Mouse (Mus musculus) liver, adult 2 months (tissue): ENCODE measurements around the gene Cd9.

ENCODE experiments used
- CTCF ChIP-seq: fragments of 200-500 bp; IDR thresholded peaks from 2 replicates; pipeline ENCODE4 v1.5.1; 2011; ENCODE audit warnings: low read depth, low read length, control low read depth
- POLR2A ChIP-seq: fragments of 200-500 bp; IDR thresholded peaks from 2 replicates; pipeline ENCODE4 v1.6.1; 2011; ENCODE audit warnings: low read length, control low read depth; ENCODE audit not compliant: insufficient read depth; ENCODE audit errors: extremely low read depth

DNA sequence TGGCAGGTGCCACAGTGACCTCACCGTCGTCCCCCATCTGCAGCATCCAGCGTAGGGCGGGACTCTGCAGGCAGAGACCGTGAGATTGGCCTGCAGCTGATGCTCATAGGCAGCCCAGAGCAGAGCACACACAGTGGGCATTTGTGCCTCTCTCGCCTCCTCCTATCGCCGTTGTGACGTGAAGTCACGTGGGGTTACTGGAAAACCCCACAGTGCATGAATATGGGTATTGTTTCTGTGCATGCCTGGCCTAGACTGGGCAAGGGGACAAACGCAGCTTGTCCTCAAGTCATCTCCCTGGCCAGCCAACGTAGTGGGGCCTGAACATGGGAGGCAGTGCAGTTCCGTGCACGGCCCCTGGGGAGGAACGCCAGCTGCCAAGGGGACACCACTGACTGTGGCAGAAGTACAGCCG lies 27.3 kb downstream of the Cd9 start:
- TF ChIP-seq CTCF (no peak), POLR2A (no peak)
